Mouse (Mus musculus) lung, postnatal 0 days (tissue): ENCODE results near the gene Vmn1r239-ps.

Experiments used
- CTCF ChIP-seq: IDR thresholded peaks from 2 replicates; pipeline ENCODE4 v1.5.1; 2016; ENCODE audit warnings: antibody characterized with exemption, mild to moderate bottlenecking
- EP300 ChIP-seq: IDR thresholded peaks from 2 replicates; pipeline ENCODE4 v1.6.1; 2016; ENCODE audit warnings: antibody characterized with exemption, mild to moderate bottlenecking, control low read depth

GRCm38 (mm10) chrX:147435400-147435799, 18.1 kb downstream of the Vmn1r239-ps start:
- TF ChIP-seq CTCF (no peak), EP300 (no peak)
